15 mouse cellular contexts compared by ENCODE assay signal in genomic region chr5:127216389-127216788, GRCm38 (mm10). TPM values are rescaled to one million over a fixed set of nuclear protein-coding genes. Genes with fewer than 3 reads are reported as not detected.
"Had no signal": no experiment of that assay in that cellular context is flagged by ENCODE, and none has a peak within 500 bp of the region (broad histone marks: within the 10 kb centered on the region; RNA-seq: fewer than 3 reads in every experiment).

No protein-coding gene starts in this region.

- H3K9ac ChIP-seq: limb, embryonic 12.5 days; liver, embryonic 14.5 days; neural tube, embryonic 13.5 days had no signal

- H3K27ac ChIP-seq: layer of hippocampus, adult 2 months; limb, embryonic 12.5 days; liver, embryonic 14.5 days; neural tube, embryonic 13.5 days; stomach, postnatal 0 days had no signal

- H3K4me2 ChIP-seq: limb, embryonic 12.5 days; neural tube, embryonic 13.5 days had no signal

- H3K36me3 ChIP-seq: limb, embryonic 12.5 days; neural tube, embryonic 13.5 days had no signal

- DNase-seq: kidney, adult 11 months; kidney, adult 9 months; kidney, postnatal 10 days; kidney, postnatal 4 days; liver; lung, adult 18-20 months; right cerebral cortex, adult 18-20 months; thymus, adult 2 months; thymus, postnatal 25 days had no signal

- H3K4me1 ChIP-seq: limb, embryonic 12.5 days; neural tube, embryonic 13.5 days had no signal

- H3K4me3 ChIP-seq: layer of hippocampus, adult 2 months; limb, embryonic 12.5 days; neural tube, embryonic 13.5 days had no signal

- H3K27me3 ChIP-seq: limb, embryonic 12.5 days; neural tube, embryonic 13.5 days had no signal

RNA-seq across cellular contexts. Expression of gene Tmem132c, which starts 25.2 kb away (rescaled TPM):
- total RNA-seq: megakaryocyte-erythroid progenitor cell, adult 5-6 weeks had no signal
